Mouse (Mus musculus): ENCODE measurements at regions not wholly inside any gene's neighbourhood (a gene's known extent, or its start where the extent isn't known, plus 50 kb on each side); places are given as distances from the start of the nearest gene placed in this dataset.

GRCm38 (mm10) chrX:143462632-143463031 lies 55.8 kb upstream of the Pak3 start:
- DNase-seq (ENCODE audit: low read depth, low spot score): no peak

DNA sequence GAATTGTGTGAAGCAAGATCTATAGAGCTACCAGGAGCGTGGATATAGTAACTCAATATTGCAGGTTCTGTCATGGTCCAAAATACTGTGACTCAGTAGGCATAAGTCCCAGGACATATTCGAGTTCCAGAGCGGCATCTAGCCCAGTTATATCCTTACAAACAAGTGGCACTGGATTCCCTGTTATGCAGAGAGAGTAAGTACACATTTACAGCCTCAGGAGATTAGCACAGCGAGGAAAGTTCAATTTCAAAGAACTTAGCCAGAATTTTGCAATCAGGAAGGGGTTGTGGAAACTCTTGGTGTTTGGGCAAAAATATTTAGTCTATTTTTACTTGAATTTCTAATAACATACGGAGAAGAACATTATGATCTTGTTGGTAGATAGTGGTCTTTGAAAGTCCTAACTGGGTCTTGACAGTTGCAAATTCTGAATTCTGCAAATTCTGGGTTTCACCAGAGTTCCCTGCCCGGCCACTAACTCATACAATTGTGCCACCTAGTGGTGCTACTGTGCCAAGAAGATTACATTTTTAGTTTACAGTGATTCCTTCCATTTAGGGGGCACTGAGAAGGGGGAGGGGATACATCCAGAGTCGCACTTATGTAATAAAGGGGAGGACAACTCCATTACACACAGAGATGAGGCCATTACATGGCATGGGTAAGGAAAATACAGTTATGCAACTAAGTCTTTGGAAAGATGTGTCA lies 54.7 kb upstream of the Chrdl1 start:
- DNase-seq (ENCODE audit: low read depth, low spot score): no peak

DNA sequence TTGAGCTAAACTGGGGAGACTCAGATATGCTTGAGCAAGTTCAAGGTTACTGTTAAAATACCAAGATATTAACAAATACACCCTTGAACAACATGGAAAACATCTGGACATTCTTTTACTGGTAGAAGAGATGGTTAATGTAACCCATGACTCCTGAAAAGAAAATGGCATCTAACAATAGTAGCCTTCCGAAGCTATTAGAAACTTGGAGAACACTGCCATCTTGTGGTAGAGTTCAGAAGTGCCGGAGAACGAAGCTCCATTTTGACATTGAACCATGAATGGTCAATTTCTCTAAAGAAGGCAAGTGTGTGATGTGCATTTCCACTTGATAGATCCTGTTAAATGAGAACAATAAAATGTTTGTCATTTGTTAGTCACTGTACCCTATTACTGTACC lies 50.5 kb upstream of the Chrdl1 start:
- DNase-seq (ENCODE audit: low read depth, low spot score): peak; percentile 9
